Mouse (Mus musculus): ENCODE data around the gene Ostc. TPM values are rescaled to one million over a fixed set of nuclear protein-coding genes. Genes with fewer than 3 reads are reported as not detected.
A peak's percentile ranks its signal among the peaks of the same experiment; 100 is the strongest.

Ostc gene
- total and polyA plus RNA-seq, 2 experiments, result 42.9 to 135 TPM

DNA sequence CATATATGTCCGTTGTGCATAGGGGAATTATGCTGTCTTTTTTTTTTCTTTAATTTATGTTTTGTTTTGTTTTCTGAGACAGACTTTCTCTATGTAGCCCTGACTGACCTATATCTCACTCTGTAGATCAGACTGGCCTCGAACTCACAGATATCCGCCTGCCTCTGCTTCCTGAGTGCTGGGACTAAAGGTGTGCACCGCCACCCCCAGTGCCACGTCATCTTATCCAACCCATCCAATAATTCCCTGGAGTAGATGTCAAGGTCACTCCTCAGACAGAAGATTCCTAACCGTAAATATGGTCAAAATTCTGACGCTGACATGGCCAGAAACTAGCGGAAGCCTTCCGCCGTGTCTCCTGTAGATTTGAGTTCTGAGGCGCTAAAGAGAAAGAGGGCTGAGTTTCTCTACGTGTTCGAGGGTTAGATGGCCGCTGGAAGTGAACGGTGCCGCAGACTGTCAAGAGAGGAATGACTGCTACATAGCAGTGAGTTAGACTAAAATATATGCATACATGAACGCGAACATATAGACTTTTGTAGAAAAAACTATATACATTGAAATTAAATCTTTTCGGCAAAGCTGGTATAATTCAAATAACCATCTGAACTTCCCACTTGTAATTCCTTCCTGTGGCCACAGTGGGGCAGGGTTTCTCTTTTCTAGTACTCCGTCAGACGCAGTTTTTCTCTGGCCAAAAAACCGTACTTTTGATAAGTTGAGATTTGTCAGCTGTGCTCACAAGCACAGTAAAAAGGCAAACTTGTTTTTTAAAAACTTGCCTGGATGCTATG, 5.7 kb upstream of the Ostc start:
- 7% methylated on average over 22 of the region's 22 CpGs for WGBS
- Histone ChIP-seq H3K4me1 (ENCODE audit: control insufficient read depth, insufficient read depth, low read length) (no peaks in the 10 kb centered on the region), H3K36me3 (ENCODE audit: control insufficient read depth, insufficient read depth, low read length) (no peaks in the 10 kb centered on the region), H3K27ac (replicated peaks; ENCODE audit: insufficient read depth, low read depth, low read length) (peak overlapping the region; percentile 37; the same call in 1 of the 2 replicates), H3K9ac (ENCODE audit: low read depth, low read length) (peak overlapping the region; percentile 48), H3K4me3 (ENCODE audit: insufficient read depth, low read depth, low read length) (peak overlapping the region; percentile 39), H3K79me2 (ENCODE audit: control insufficient read depth, insufficient read depth, low read length) (no peaks in the 10 kb centered on the region), H3K27me3 (ENCODE audit: control insufficient read depth, insufficient read depth, low read length) (no peaks in the 10 kb centered on the region)
- TF ChIP-seq CTCF (IDR thresholded peaks at IDR 0.05; ENCODE audit: low read depth, low read length) (no peak), POLR2A (IDR thresholded peaks at IDR 0.05; ENCODE audit: extremely low read depth, insufficient read depth, low read length) (no peak)
- peak; percentile 67 for DNase-seq (ENCODE audit: extremely low read depth, low read depth, low spot score)

DNA sequence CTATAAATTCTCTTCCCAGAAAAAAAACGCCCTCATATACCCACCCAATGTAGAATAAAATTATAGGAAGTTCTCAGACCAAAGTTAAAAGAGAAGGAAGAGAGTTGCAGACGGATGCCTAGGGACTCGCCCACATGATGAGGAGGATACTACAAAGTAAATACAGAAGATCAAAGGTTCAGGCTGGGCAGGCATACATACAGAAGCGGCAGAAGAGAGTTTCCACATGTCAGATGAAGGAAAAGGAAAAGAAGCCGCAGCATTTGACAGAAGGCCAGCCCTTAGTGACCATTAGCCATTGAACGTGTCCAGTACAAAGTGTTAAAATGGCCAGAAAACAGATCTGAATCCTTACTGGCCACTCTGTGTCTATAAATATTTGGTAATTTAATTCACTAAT, 3.6 kb upstream of the Ostc start:
- DNase-seq (ENCODE audit: extremely low read depth, low read depth, low spot score), result no peak
- Histone ChIP-seq H3K27ac (replicated peaks; ENCODE audit: insufficient read depth, low read depth, low read length) (no peak overlapping the region), H3K27me3 (ENCODE audit: control insufficient read depth, insufficient read depth, low read length) (no peaks in the 10 kb centered on the region), H3K9ac (ENCODE audit: low read depth, low read length) (no peak overlapping the region), H3K4me1 (ENCODE audit: control insufficient read depth, insufficient read depth, low read length) (0 out of 2 replicates have a peak, but pooled peaks cover 1% of the 10 kb centered on the region), H3K79me2 (ENCODE audit: control insufficient read depth, insufficient read depth, low read length) (peaks cover 2% of the 10 kb centered on the region; the same call in 1 of the 2 replicates), H3K36me3 (ENCODE audit: control insufficient read depth, insufficient read depth, low read length) (no peaks in the 10 kb centered on the region), H3K4me3 (ENCODE audit: insufficient read depth, low read depth, low read length) (no peak overlapping the region)
- 23% methylated on average over 6 of the region's 6 CpGs for WGBS
- TF ChIP-seq POLR2A (IDR thresholded peaks at IDR 0.05; ENCODE audit: extremely low read depth, insufficient read depth, low read length) (no peak), CTCF (IDR thresholded peaks at IDR 0.05; ENCODE audit: low read depth, low read length) (no peak)

DNA sequence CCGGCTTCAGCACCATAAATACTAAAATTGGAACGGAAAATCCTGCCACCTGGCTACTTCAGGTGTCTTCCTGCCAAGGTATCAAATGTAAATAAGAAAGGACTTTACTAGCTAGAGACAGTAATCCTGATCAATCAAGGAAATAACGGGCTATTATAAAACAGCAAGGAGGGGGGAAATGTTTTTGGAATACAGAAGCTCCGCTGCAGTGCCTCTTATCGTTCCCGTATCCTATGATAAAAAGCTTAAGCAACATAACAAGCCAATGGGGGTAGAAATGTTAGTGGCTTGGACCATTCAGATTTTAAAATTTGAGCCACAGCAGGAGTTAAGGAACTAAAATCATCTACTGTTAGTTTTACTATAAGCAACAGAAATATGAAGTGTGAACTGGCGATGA, 859 bp upstream of the Ostc start:
- Histone ChIP-seq H3K27me3 (ENCODE audit: control insufficient read depth, insufficient read depth, low read length) (no peaks in the 10 kb centered on the region), H3K27ac (replicated peaks; ENCODE audit: insufficient read depth, low read depth, low read length) (no peak overlapping the region), H3K4me3 (ENCODE audit: insufficient read depth, low read depth, low read length) (no peak overlapping the region), H3K79me2 (ENCODE audit: control insufficient read depth, insufficient read depth, low read length) (peaks cover 9% of the 10 kb centered on the region; the same call in 1 of the 2 replicates), H3K9ac (ENCODE audit: low read depth, low read length) (no peak overlapping the region), H3K36me3 (ENCODE audit: control insufficient read depth, insufficient read depth, low read length) (peaks cover 3% of the 10 kb centered on the region; the same call in 1 of the 2 replicates), H3K4me1 (ENCODE audit: control insufficient read depth, insufficient read depth, low read length) (peaks cover 11% of the 10 kb centered on the region; the same call in 1 of the 2 replicates)
- no peak for TF ChIP-seq CTCF (IDR thresholded peaks at IDR 0.05; ENCODE audit: low read depth, low read length)
- TF ChIP-seq POLR2A (IDR thresholded peaks at IDR 0.05; ENCODE audit: extremely low read depth, insufficient read depth, low read length), result no peak
- 53% methylated on average over 7 of the region's 7 CpGs for WGBS
- no peak for DNase-seq (ENCODE audit: extremely low read depth, low read depth, low spot score)

DNA sequence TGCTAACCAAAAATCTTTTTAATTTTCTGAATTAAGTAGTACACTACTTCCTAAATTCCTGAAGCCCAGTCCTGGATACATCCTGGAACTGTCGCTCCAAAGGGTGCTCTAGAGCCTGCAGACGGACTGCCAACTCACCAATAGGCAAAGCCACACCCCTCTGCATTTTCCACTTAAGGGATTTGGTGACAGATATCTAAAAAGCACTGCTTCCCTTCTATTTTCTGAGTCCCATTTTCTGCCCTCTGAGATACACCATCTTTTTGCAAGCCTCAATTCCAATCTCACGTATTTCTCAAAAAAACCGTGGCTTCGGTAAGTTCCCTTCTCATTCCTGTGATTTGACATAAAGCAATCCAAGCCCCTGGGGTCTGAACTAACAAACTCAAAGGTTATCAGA, 715 bp downstream of the Ostc start:
- Histone ChIP-seq H3K4me3 (ENCODE audit: insufficient read depth, low read depth, low read length) (peak overlapping the region; percentile 97), H3K79me2 (ENCODE audit: control insufficient read depth, insufficient read depth, low read length) (peaks cover 9% of the 10 kb centered on the region; the same call in 1 of the 2 replicates), H3K4me1 (ENCODE audit: control insufficient read depth, insufficient read depth, low read length) (peaks cover 11% of the 10 kb centered on the region; the same call in 1 of the 2 replicates), H3K36me3 (ENCODE audit: control insufficient read depth, insufficient read depth, low read length) (peaks cover 14% of the 10 kb centered on the region), H3K27me3 (ENCODE audit: control insufficient read depth, insufficient read depth, low read length) (no peaks in the 10 kb centered on the region), H3K9ac (ENCODE audit: low read depth, low read length) (peak overlapping the region; percentile 98), H3K27ac (replicated peaks; ENCODE audit: insufficient read depth, low read depth, low read length) (peak overlapping the region; percentile 89)
- 0% methylated on average over 5 of the region's 5 CpGs for WGBS
- DNase-seq (ENCODE audit: extremely low read depth, low read depth, low spot score), result peak; percentile 78
- TF ChIP-seq CTCF (IDR thresholded peaks at IDR 0.05; ENCODE audit: low read depth, low read length), result no peak
- TF ChIP-seq POLR2A (IDR thresholded peaks at IDR 0.05; ENCODE audit: extremely low read depth, insufficient read depth, low read length), result no peak

DNA sequence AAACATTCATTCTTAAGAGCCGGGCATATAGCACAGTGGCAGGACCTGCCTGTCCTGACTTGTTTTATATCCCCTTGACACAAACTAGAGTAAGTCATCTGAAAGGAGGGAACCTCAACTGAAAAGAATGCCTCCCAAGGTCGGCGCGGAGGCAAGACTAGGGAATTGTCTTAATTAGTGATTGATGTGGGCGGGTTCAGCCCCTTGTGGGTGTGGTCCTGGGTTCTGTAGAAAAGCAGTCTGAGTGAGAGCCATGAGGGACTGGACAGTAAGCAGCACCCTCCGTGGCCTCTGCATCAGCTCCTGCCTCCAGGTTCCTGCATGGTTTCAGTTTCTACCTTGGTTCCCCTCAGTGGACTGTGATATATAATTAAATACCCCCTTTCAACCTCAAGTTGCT, 7.0 kb downstream of the Ostc start:
- TF ChIP-seq CTCF (IDR thresholded peaks at IDR 0.05; ENCODE audit: low read depth, low read length), result no peak
- no peak for TF ChIP-seq POLR2A (IDR thresholded peaks at IDR 0.05; ENCODE audit: extremely low read depth, insufficient read depth, low read length)
- Histone ChIP-seq H3K4me1 (ENCODE audit: control insufficient read depth, insufficient read depth, low read length) (peaks cover 5% of the 10 kb centered on the region; the same call in 1 of the 2 replicates), H3K27ac (replicated peaks; ENCODE audit: insufficient read depth, low read depth, low read length) (no peak overlapping the region), H3K9ac (ENCODE audit: low read depth, low read length) (no peak overlapping the region), H3K4me3 (ENCODE audit: insufficient read depth, low read depth, low read length) (no peak overlapping the region), H3K36me3 (ENCODE audit: control insufficient read depth, insufficient read depth, low read length) (peaks cover 54% of the 10 kb centered on the region), H3K79me2 (ENCODE audit: control insufficient read depth, insufficient read depth, low read length) (peaks cover 17% of the 10 kb centered on the region), H3K27me3 (ENCODE audit: control insufficient read depth, insufficient read depth, low read length) (no peaks in the 10 kb centered on the region)
- DNase-seq (ENCODE audit: extremely low read depth, low read depth, low spot score), result no peak
- WGBS, result 89% methylated on average over 6 of the region's 6 CpGs

DNA sequence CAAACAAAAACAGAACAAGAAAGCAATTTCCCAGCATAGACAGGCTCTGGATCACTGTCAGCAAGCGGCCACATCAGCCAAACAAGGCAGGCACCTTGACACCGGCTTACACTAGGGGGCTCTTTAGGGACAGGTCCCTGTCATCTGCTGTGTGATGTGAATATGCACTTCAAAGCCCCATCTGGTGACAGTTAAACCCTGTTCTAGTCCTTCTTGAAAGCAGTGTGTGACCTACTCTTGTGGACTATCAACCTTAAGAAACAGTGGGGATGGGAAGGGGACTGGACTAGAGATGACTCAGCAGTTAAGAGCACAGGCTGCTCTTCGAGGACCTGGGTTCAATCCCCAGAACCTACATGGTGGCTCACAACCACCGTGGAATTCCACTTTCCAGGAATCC, 11.6 kb downstream of the Ostc start:
- Histone ChIP-seq H3K4me3 (ENCODE audit: insufficient read depth, low read depth, low read length) (no peak overlapping the region), H3K4me1 (ENCODE audit: control insufficient read depth, insufficient read depth, low read length) (peaks cover 3% of the 10 kb centered on the region), H3K27ac (replicated peaks; ENCODE audit: insufficient read depth, low read depth, low read length) (no peak overlapping the region), H3K9ac (ENCODE audit: low read depth, low read length) (no peak overlapping the region), H3K27me3 (ENCODE audit: control insufficient read depth, insufficient read depth, low read length) (no peaks in the 10 kb centered on the region), H3K36me3 (ENCODE audit: control insufficient read depth, insufficient read depth, low read length) (peaks cover 39% of the 10 kb centered on the region), H3K79me2 (ENCODE audit: control insufficient read depth, insufficient read depth, low read length) (peaks cover 9% of the 10 kb centered on the region)
- no peak for DNase-seq (ENCODE audit: extremely low read depth, low read depth, low spot score)
- WGBS, result 73% methylated on average over 4 of the region's 4 CpGs
- no peak for TF ChIP-seq CTCF (IDR thresholded peaks at IDR 0.05; ENCODE audit: low read depth, low read length)
- TF ChIP-seq POLR2A (IDR thresholded peaks at IDR 0.05; ENCODE audit: extremely low read depth, insufficient read depth, low read length), result no peak

Measured in liver, adult 2 months (tissue).